In the genomic region with DNA sequence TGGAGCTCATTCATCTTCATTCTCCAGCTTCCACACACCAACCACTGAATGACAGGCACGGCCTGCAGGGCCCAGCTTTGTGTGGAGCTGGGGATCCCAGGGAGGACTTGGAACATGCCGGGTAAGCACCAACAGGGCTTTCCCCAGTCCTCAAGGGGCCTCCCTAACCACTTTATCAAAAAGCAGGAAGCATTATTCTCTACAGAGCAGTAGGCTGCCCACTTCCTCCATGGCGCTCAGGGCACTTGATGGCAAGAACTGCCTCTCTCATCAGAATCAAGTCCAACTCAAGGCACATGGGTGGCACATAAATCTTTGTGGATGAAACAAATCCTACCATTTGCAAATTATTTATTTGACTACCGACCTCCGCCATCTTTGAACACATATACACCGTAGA, we compare ENCODE assay signal across 31 mouse cellular contexts. TPM values are rescaled to one million over a fixed set of nuclear protein-coding genes. Genes with fewer than 3 reads are reported as not detected.
DNase-seq lines count a peak whose midpoint lies in the region; ATAC-seq and TF ChIP-seq lines count a peak whose summit lies in the region.
"Had no signal": no experiment of that assay in that cellular context is flagged by ENCODE, and none has a peak within 500 bp of the region (broad histone marks: within the 10 kb centered on the region; RNA-seq: fewer than 3 reads in every experiment).

No protein-coding gene starts in this region.

- H3K4me3 ChIP-seq in CH12.LX (replicated peaks in 1 of 3; ENCODE audit: low read depth in 2 of 3, low read length in 2 of 3, poor library complexity in 1 of 3): no peak overlapping the region
- H3K4me3 ChIP-seq in liver, embryonic 11.5 days (ENCODE audit: low read depth, low read length): no peak overlapping the region
- H3K4me3 ChIP-seq in midbrain, embryonic 15.5 days: no peak overlapping the region
- H3K4me3 ChIP-seq: embryonic facial prominence, embryonic 13.5 days; embryonic facial prominence, embryonic 15.5 days; erythroblast, embryonic 14.5 days; forebrain, embryonic 10.5 days; forebrain, embryonic 12.5 days had no signal

- TF ChIP-seq RAD21 in CH12.LX (IDR thresholded peaks at IDR 0.05; ENCODE audit: low read depth, low read length): no peak

- H3K9ac ChIP-seq in CH12.LX (ENCODE audit: insufficient read depth, low read depth): no peak overlapping the region
- H3K9ac ChIP-seq in liver, embryonic 11.5 days (ENCODE audit: low read depth, low read length): no peak overlapping the region
- H3K9ac ChIP-seq in midbrain, embryonic 15.5 days: no peak overlapping the region
- H3K9ac ChIP-seq: embryonic facial prominence, embryonic 13.5 days; embryonic facial prominence, embryonic 15.5 days; forebrain, embryonic 12.5 days had no signal

- TF ChIP-seq POLR2A in CH12.LX (IDR thresholded peaks at IDR 0.05; ENCODE audit: low read depth, low read length): no peak

- TF ChIP-seq CTCF in CH12.LX (conservative IDR thresholded peaks at IDR 0.05 in 1 of 2, IDR thresholded peaks at IDR 0.05 in 1 of 2; ENCODE audit: low read depth in 2 of 2, low read length in 2 of 2): no peak

- TF ChIP-seq EP300 in CH12.LX (IDR thresholded peaks at IDR 0.05; ENCODE audit: low read length): no peak

- no peaks in the 10 kb centered on the region for H3K27me3 ChIP-seq in CH12.LX (replicated peaks)
- no peaks in the 10 kb centered on the region for H3K27me3 ChIP-seq in liver, embryonic 11.5 days (replicated peaks; ENCODE audit: control insufficient read depth, insufficient read depth, low read length)
- no peaks in the 10 kb centered on the region for H3K27me3 ChIP-seq in midbrain, embryonic 15.5 days (replicated peaks)
- H3K27me3 ChIP-seq: embryonic facial prominence, embryonic 13.5 days; embryonic facial prominence, embryonic 15.5 days; forebrain, embryonic 12.5 days had no signal

- peaks cover 37 to 78% of the 10 kb centered on the region in 2 experiments for H3K36me3 ChIP-seq in CH12.LX (replicated peaks in 1 of 2; ENCODE audit: control insufficient read depth in 1 of 2, insufficient read depth in 1 of 2, low read length in 1 of 2)
- H3K36me3 ChIP-seq in liver, embryonic 11.5 days (ENCODE audit: control insufficient read depth, insufficient read depth, low read length): peaks cover 24% of the 10 kb centered on the region; the same call in 1 of the 2 replicates
- H3K36me3 ChIP-seq in midbrain, embryonic 15.5 days (replicated peaks): peaks cover 27% of the 10 kb centered on the region

- peaks cover 8% of the 10 kb centered on the region; the same call in 1 of the 2 replicates for H3K79me2 ChIP-seq in CH12.LX (replicated peaks; ENCODE audit: control insufficient read depth, extremely low read depth, insufficient read depth, poor library complexity, severe bottlenecking)

- no peaks in the 10 kb centered on the region for H3K9me3 ChIP-seq in CH12.LX (replicated peaks; ENCODE audit: low read length)
- no peaks in the 10 kb centered on the region for H3K9me3 ChIP-seq in liver, embryonic 11.5 days (ENCODE audit: control insufficient read depth, low read length)
- H3K9me3 ChIP-seq in midbrain, embryonic 15.5 days: no peaks in the 10 kb centered on the region
- H3K9me3 ChIP-seq: embryonic facial prominence, embryonic 13.5 days; embryonic facial prominence, embryonic 15.5 days; forebrain, embryonic 10.5 days; forebrain, embryonic 12.5 days had no signal

- H3K27ac ChIP-seq in CH12.LX (ENCODE audit: insufficient read depth, low read depth): no peak overlapping the region
- no peak overlapping the region for H3K27ac ChIP-seq in liver, embryonic 11.5 days (ENCODE audit: low read depth, low read length)
- H3K27ac ChIP-seq in midbrain, embryonic 15.5 days: no peak overlapping the region
- H3K27ac ChIP-seq: embryonic facial prominence, embryonic 13.5 days; embryonic facial prominence, embryonic 15.5 days; forebrain, embryonic 10.5 days; forebrain, embryonic 12.5 days had no signal

- ATAC-seq in common myeloid progenitor, adult 5-6 weeks (replicated peaks; ENCODE audit: low read depth, poor library complexity, severe bottlenecking): peak; percentile 65
- ATAC-seq in hematopoietic stem cell, adult 5-6 weeks (replicated peaks in 1 of 2; ENCODE audit: insufficient read depth in 1 of 2, low FRiP score in 2 of 2, low TSS enrichment in 1 of 2, low read depth in 1 of 2, poor library complexity in 2 of 2, severe bottlenecking in 2 of 2): peak; percentile 49 to 51; a peak in 1 of 4 replicates
- ATAC-seq in liver, embryonic 11.5 days (replicated peaks; ENCODE audit: low FRiP score): no peak
- ATAC-seq in midbrain, embryonic 15.5 days (replicated peaks): no peak
- ATAC-seq: CD4-positive, CD25-positive, alpha-beta regulatory T cell, adult 4 months; forebrain, embryonic 14.5 days; forebrain, embryonic 16.5 days had no signal

- dilution Hi-C loops in CH12.LX (cut with MboI; ENCODE audit: extremely low pct_ligation_motif_present, extremely low pct_unique_long_range_greater_than_20kb, low sequenced_read_pairs): no loop called here

- WGBS in liver, embryonic 11.5 days: 79% methylated on average over 6 of the region's 6 CpGs
- WGBS in midbrain, embryonic 15.5 days: 92% methylated on average over 6 of the region's 6 CpGs

- peaks cover 0 to 21% of the 10 kb centered on the region in 2 experiments; a peak in 3 of 4 replicates for H3K4me1 ChIP-seq in CH12.LX (ENCODE audit: control insufficient read depth in 1 of 2, insufficient read depth in 2 of 2)
- no peaks in the 10 kb centered on the region for H3K4me1 ChIP-seq in liver, embryonic 11.5 days (replicated peaks; ENCODE audit: control insufficient read depth, insufficient read depth, low read length)
- no peaks in the 10 kb centered on the region for H3K4me1 ChIP-seq in midbrain, embryonic 15.5 days
- H3K4me1 ChIP-seq: embryonic facial prominence, embryonic 13.5 days; embryonic facial prominence, embryonic 15.5 days; forebrain, embryonic 10.5 days; forebrain, embryonic 12.5 days had no signal

- no peak overlapping the region for H3K4me2 ChIP-seq in CH12.LX (ENCODE audit: insufficient read depth, low read depth, poor library complexity, severe bottlenecking)
- no peak overlapping the region for H3K4me2 ChIP-seq in liver, embryonic 11.5 days
- no peak overlapping the region for H3K4me2 ChIP-seq in midbrain, embryonic 15.5 days
- H3K4me2 ChIP-seq: embryonic facial prominence, embryonic 13.5 days; embryonic facial prominence, embryonic 15.5 days; forebrain, embryonic 12.5 days had no signal

- in situ Hi-C loops in CH12.LX (cut with MboI; ENCODE audit: low pct_ligation_motif_present, low pct_unique_long_range_greater_than_20kb, low sequenced_read_pairs): no loop called here

- peak; percentile 16 for DNase-seq in CH12.LX (ENCODE audit: extremely low read depth)
- DNase-seq in liver, embryonic 11.5 days (ENCODE audit: low spot score): no peak
- DNase-seq in heart, adult 18-20 months: no peak
- no peak for DNase-seq in cerebellum, postnatal 4 days (ENCODE audit: low spot score in 2 of 2)
- DNase-seq: adrenal gland, adult 2 months; adrenal gland, postnatal 10 days; adrenal gland, postnatal 36 days; B cell, adult 2 months; cerebellum, adult 11 months; cerebellum, adult 18-20 months; cerebellum, adult 8-10 months; cerebellum, adult 9-11 months; cerebellum, postnatal 14 days; cerebellum, postnatal 36 days; embryo, embryonic 11 days had no signal

TF ChIP-seq in CH12.LX, 34 proteins besides CTCF, POLR2A, EP300 and RAD21 (continues in another document):
- no peak for TF ChIP-seq UBTF (IDR thresholded peaks at IDR 0.05; ENCODE audit: low read depth, low read length)
- no peak for TF ChIP-seq ZNF384 (IDR thresholded peaks at IDR 0.05; ENCODE audit: low read depth, low read length)
- no peak for TF ChIP-seq ETS1 (conservative IDR thresholded peaks at IDR 0.05; ENCODE audit: low read depth, low read length)
- no peak for TF ChIP-seq NRF1 (IDR thresholded peaks at IDR 0.05; ENCODE audit: low read depth, low read length)
- TF ChIP-seq POLR2AphosphoS2 (IDR thresholded peaks at IDR 0.05; ENCODE audit: low read depth, low read length): no peak
- TF ChIP-seq NELFE (IDR thresholded peaks at IDR 0.05; ENCODE audit: low read depth, low read length): no peak

RNA-seq across cellular contexts. Expression of a gene that starts 15.4 kb away (rescaled TPM):
- 49.8 and 60.4 TPM in 2 replicates for total RNA-seq in CH12.LX (2012; rRNA removed)
- 55.2 and 66.8 TPM in 2 replicates for total RNA-seq in CH12.LX (2014; rRNA removed)
- polyA plus RNA-seq in CH12.LX (2012; ENCODE audit: insufficient read length, low read depth): 35.3 and 43.3 TPM in 2 replicates
- 58.5 and 105 TPM in 2 replicates for total RNA-seq in common myeloid progenitor, adult 5-6 weeks (2017)
- total RNA-seq in hematopoietic stem cell, adult 5-6 weeks (2017): 28.0 and 59.3 TPM in 2 replicates
- polyA plus RNA-seq in liver, embryonic 11.5 days (2014; fragmentation: Nextera tagmentation; extraction: Ambion mirVana): 76.1 and 83.4 TPM in 2 replicates
- total RNA-seq in heart, adult 18-20 months (2021): 100 to 1,000 TPM; 279 to 347 TPM
- 63.6 and 68.8 TPM in 2 replicates for polyA plus RNA-seq in midbrain, embryonic 15.5 days (2015; fragmentation: Nextera tagmentation; extraction: Ambion mirVana)

RNA-seq across cellular contexts. Expression of a gene that starts 25.8 kb away (rescaled TPM):
- total RNA-seq in CH12.LX (2012; rRNA removed) (not detected in 2 replicates), CH12.LX (2014; rRNA removed) (not detected in 2 replicates)
- not detected in 2 replicates for polyA plus RNA-seq in CH12.LX (2012; ENCODE audit: insufficient read length, low read depth)
- not detected in 2 replicates for total RNA-seq in common myeloid progenitor, adult 5-6 weeks (2017)
- total RNA-seq in hematopoietic stem cell, adult 5-6 weeks (2017): not detected in 2 replicates
- polyA plus RNA-seq in liver, embryonic 11.5 days (2014; fragmentation: Nextera tagmentation; extraction: Ambion mirVana): not detected in 2 replicates
- total RNA-seq in heart, adult 18-20 months (2021): not detected
- polyA plus RNA-seq in midbrain, embryonic 15.5 days (2015; fragmentation: Nextera tagmentation; extraction: Ambion mirVana): not detected in 2 replicates
- total RNA-seq: adrenal gland, adult 2 months; adrenal gland, postnatal 10 days; adrenal gland, postnatal 36 days; ES-E14; MEL had no signal
- polyA plus RNA-seq: adrenal gland, adult 2 months; brain, embryonic 14.5 days; CD4-positive, CD25-positive, alpha-beta regulatory T cell, adult 4 months; embryonic facial prominence, embryonic 11.5 days; embryonic facial prominence, embryonic 13.5 days; erythroblast, embryonic 14.5 days; forebrain, embryonic 10.5 days; forebrain, embryonic 12.5 days; forebrain, embryonic 14.5 days; forebrain, embryonic 16.5 days; frontal cortex, adult 2 months had no signal

RNA-seq across cellular contexts. Expression of a gene that starts 30.5 kb away (rescaled TPM):
- total RNA-seq in CH12.LX (2012; rRNA removed) (not detected in 2 replicates), CH12.LX (2014; rRNA removed) (not detected in 2 replicates)
- not detected in 2 replicates for polyA plus RNA-seq in CH12.LX (2012; ENCODE audit: insufficient read length, low read depth)
- total RNA-seq in common myeloid progenitor, adult 5-6 weeks (2017): not detected in 2 replicates
- not detected in 2 replicates for total RNA-seq in hematopoietic stem cell, adult 5-6 weeks (2017)
- polyA plus RNA-seq in liver, embryonic 11.5 days (2014; fragmentation: Nextera tagmentation; extraction: Ambion mirVana): 0.19 and 0.30 TPM in 2 replicates
- total RNA-seq in heart, adult 18-20 months (2021): under 1 TPM in 1 of 2 experiments, not detected in 1; 0.13 TPM
- 0.95 and 1.7 TPM in 2 replicates for polyA plus RNA-seq in midbrain, embryonic 15.5 days (2015; fragmentation: Nextera tagmentation; extraction: Ambion mirVana)
- total RNA-seq: MEL had no signal
- polyA plus RNA-seq: CD4-positive, CD25-positive, alpha-beta regulatory T cell, adult 4 months; erythroblast, embryonic 14.5 days had no signal

RNA-seq across cellular contexts. Expression of a gene that starts 41.6 kb away (rescaled TPM):
- 29.1 and 31.4 TPM in 2 replicates for total RNA-seq in CH12.LX (2012; rRNA removed)
- 13.5 and 17.7 TPM in 2 replicates for total RNA-seq in CH12.LX (2014; rRNA removed)
- 25.8 and 26.3 TPM in 2 replicates for polyA plus RNA-seq in CH12.LX (2012; ENCODE audit: insufficient read length, low read depth)
- total RNA-seq in common myeloid progenitor, adult 5-6 weeks (2017): 36.6 and 46.4 TPM in 2 replicates
- total RNA-seq in hematopoietic stem cell, adult 5-6 weeks (2017): 30.9 and 66.9 TPM in 2 replicates
- polyA plus RNA-seq in liver, embryonic 11.5 days (2014; fragmentation: Nextera tagmentation; extraction: Ambion mirVana): 20.9 and 23.3 TPM in 2 replicates
- total RNA-seq in heart, adult 18-20 months (2021): 1 to 10 TPM; 4.5 to 4.8 TPM
- 17.1 and 19.2 TPM in 2 replicates for polyA plus RNA-seq in midbrain, embryonic 15.5 days (2015; fragmentation: Nextera tagmentation; extraction: Ambion mirVana)

Comparison
In these comparisons a context has a peak if more than half of its experiments do, and no peak if none do; other contexts are left out.
1. ATAC-seq: peak in common myeloid progenitor, adult 5-6 weeks (single experiment) and hematopoietic stem cell, adult 5-6 weeks (2 of 2); none in liver, embryonic 11.5 days (single experiment) and midbrain, embryonic 15.5 days (single experiment).